Mouse (Mus musculus): ENCODE data around the gene Crtam. TPM values are rescaled to one million over a fixed set of nuclear protein-coding genes. Genes with fewer than 3 reads are reported as not detected.

Gene Crtam
- total RNA-seq, 2 experiments from 2014 or later, result 0.21 TPM; not detected in 1

Other genes starting within 250 kb of the Crtam start
- 1,000 to 10,000 TPM; 1,743 to 1,808 TPM for gene Hspa8, start 203.6 kb downstream of the Crtam start, total RNA-seq (2021)
- not detected for gene Bsx, start 130.5 kb downstream of the Crtam start, total RNA-seq (2021)
- not detected for gene Jhy, start 40.5 kb downstream of the Crtam start, total RNA-seq (2021)
- gene Ubash3b, start 157.1 kb upstream of the Crtam start, total RNA-seq (2021), result 1 to 10 TPM in 1 of 2 experiments, under 1 TPM in 1; 0.89 to 1.5 TPM

Measured in heart, adult 18-20 months (tissue).